Comparison of ENCODE assay signal across 28 mouse cellular contexts in genomic region chr3:19457431-19457830, GRCm38 (mm10).
"Had no signal": no experiment of that assay in that cellular context is flagged by ENCODE, and none has a peak within 500 bp of the region (broad histone marks: within the 10 kb centered on the region; RNA-seq: fewer than 3 reads in every experiment).

No protein-coding gene starts in this region.

- H3K36me3 ChIP-seq: embryonic facial prominence, embryonic 10.5 days; embryonic facial prominence, embryonic 12.5 days; embryonic facial prominence, embryonic 13.5 days; embryonic facial prominence, embryonic 15.5 days; forebrain, embryonic 10.5 days; forebrain, embryonic 12.5 days; forebrain, embryonic 15.5 days had no signal

- H3K9me3 ChIP-seq: embryonic facial prominence, embryonic 10.5 days; embryonic facial prominence, embryonic 12.5 days; embryonic facial prominence, embryonic 13.5 days; embryonic facial prominence, embryonic 15.5 days; forebrain, embryonic 10.5 days; forebrain, embryonic 12.5 days; forebrain, embryonic 13.5 days; forebrain, embryonic 15.5 days had no signal

- DNase-seq: cerebellum, adult 8-10 months; cerebellum, adult 9-10 months; cerebellum, adult 9-11 months; cerebellum, postnatal 10 days; cerebellum, postnatal 14 days; cerebellum, postnatal 25 days; cerebellum, postnatal 36 days; embryo, embryonic 11 days; forebrain, postnatal 0 days; gastrocnemius, adult 2 months; gastrocnemius, postnatal 10 days; gastrocnemius, postnatal 14 days; gastrocnemius, postnatal 25 days; gastrocnemius, postnatal 36 days; heart, adult 11 months; heart, adult 18-20 months; heart, adult 2 months had no signal

- H3K4me1 ChIP-seq: embryonic facial prominence, embryonic 10.5 days; embryonic facial prominence, embryonic 12.5 days; embryonic facial prominence, embryonic 13.5 days; embryonic facial prominence, embryonic 15.5 days; forebrain, embryonic 10.5 days; forebrain, embryonic 12.5 days; forebrain, embryonic 13.5 days; forebrain, embryonic 15.5 days had no signal

- H3K4me2 ChIP-seq: embryonic facial prominence, embryonic 12.5 days; embryonic facial prominence, embryonic 13.5 days; embryonic facial prominence, embryonic 15.5 days; forebrain, embryonic 12.5 days; forebrain, embryonic 13.5 days; forebrain, embryonic 15.5 days had no signal

- H3K27ac ChIP-seq: embryonic facial prominence, embryonic 10.5 days; embryonic facial prominence, embryonic 12.5 days; embryonic facial prominence, embryonic 13.5 days; embryonic facial prominence, embryonic 15.5 days; forebrain, embryonic 10.5 days; forebrain, embryonic 12.5 days; forebrain, embryonic 13.5 days; forebrain, embryonic 15.5 days; gastrocnemius, adult 2 months; heart, adult 2 months had no signal

- H3K27me3 ChIP-seq: embryonic facial prominence, embryonic 12.5 days; embryonic facial prominence, embryonic 13.5 days; embryonic facial prominence, embryonic 15.5 days; forebrain, embryonic 12.5 days; forebrain, embryonic 13.5 days; forebrain, embryonic 15.5 days had no signal

- H3K9ac ChIP-seq: embryonic facial prominence, embryonic 12.5 days; embryonic facial prominence, embryonic 13.5 days; embryonic facial prominence, embryonic 15.5 days; forebrain, embryonic 12.5 days; forebrain, embryonic 13.5 days; forebrain, embryonic 15.5 days; forebrain, postnatal 0 days had no signal

- ATAC-seq: forebrain, embryonic 13.5 days; forebrain, embryonic 14.5 days; forebrain, embryonic 15.5 days; forebrain, embryonic 16.5 days; forebrain, postnatal 0 days had no signal

- H3K4me3 ChIP-seq: embryonic facial prominence, embryonic 10.5 days; embryonic facial prominence, embryonic 12.5 days; embryonic facial prominence, embryonic 13.5 days; embryonic facial prominence, embryonic 15.5 days; erythroblast, embryonic 14.5 days; forebrain, embryonic 10.5 days; forebrain, embryonic 12.5 days; forebrain, embryonic 13.5 days; forebrain, embryonic 15.5 days; gastrocnemius, adult 2 months; heart, adult 2 months had no signal
